Mouse (Mus musculus): ENCODE measurements at regions not wholly inside any gene's neighbourhood (a gene's known extent, or its start where the extent isn't known, plus 50 kb on each side); places are given as distances from the start of the nearest gene placed in this dataset.

- no peak for TF ChIP-seq POLR2A (IDR thresholded peaks at IDR 0.05; ENCODE audit: insufficient read length, low read depth)
- TF ChIP-seq POLR2AphosphoS2 (IDR thresholded peaks at IDR 0.05; ENCODE audit: insufficient read length, low read depth) = no peak
- no peak for TF ChIP-seq MAX (IDR thresholded peaks at IDR 0.05; ENCODE audit: low read depth)
- no peak for TF ChIP-seq SRF (IDR thresholded peaks at IDR 0.05; ENCODE audit: control insufficient read depth, insufficient read length, low read depth)
- TF ChIP-seq TCF3 (IDR thresholded peaks at IDR 0.05; ENCODE audit: insufficient read length, low read depth) = no peak
- TF ChIP-seq E2F4 (IDR thresholded peaks at IDR 0.05; ENCODE audit: insufficient read depth) = no peak
- no peak for TF ChIP-seq MYOD1 (IDR thresholded peaks at IDR 0.05; ENCODE audit: control insufficient read depth in 1 of 3, insufficient read length in 2 of 3, low read depth in 2 of 3)
Observed at GRCm38 (mm10) chr2:10921486-10922450, 250.1 kb upstream of the Prkcq start.
